Mouse (Mus musculus): ENCODE data around the gene Fbxw5.

GRCm38 (mm10) chr2:25541644-25542367 lies 41.3 kb downstream of the Fbxw5 start:
- no peak for TF ChIP-seq CTCF (IDR thresholded peaks at IDR 0.05; ENCODE audit: control insufficient read depth, insufficient read depth, low read length)
- no peak for TF ChIP-seq POLR2A (IDR thresholded peaks at IDR 0.05; ENCODE audit: borderline replicate concordance, control insufficient read depth, low read depth, low read length)

All from bone marrow, adult 2 months (tissue).